Mouse (Mus musculus): ENCODE measurements around the gene Icam1.

Icam1 gene

GRCm38 (mm10) chr9:21067006-21067684, 51.4 kb downstream of the Icam1 start, which contains the start of gene Zglp1:
Zglp1 (minus strand) TSS chr9:21067093.
- no peak for DNase-seq

GRCm38 (mm10) chr9:21072641-21073040, 56.9 kb downstream of the Icam1 start:
- no peak for DNase-seq

GRCm38 (mm10) chr9:21073044-21073840, 57.5 kb downstream of the Icam1 start, which contains the start of the genes Gm49373 and Fdx1l:
Gm49373 (minus strand) TSS chr9:21073096.
Fdx1l (minus strand) TSS chr9:21073614.
- peak; percentile 93 for DNase-seq

GRCm38 (mm10) chr9:21074173-21074572, 58.4 kb downstream of the Icam1 start:
- no peak for DNase-seq

GRCm38 (mm10) chr9:21075625-21076024, 59.8 kb downstream of the Icam1 start:
- no peak for DNase-seq

Data from layer of hippocampus, adult 9-11 months (tissue).